Mouse (Mus musculus): ENCODE data around the gene Prdm5. TPM values are rescaled to one million over a fixed set of nuclear protein-coding genes. Genes with fewer than 3 reads are reported as not detected.

Gene Prdm5
- polyA plus RNA-seq, 1 experiment: 37.6 TPM

- Histone ChIP-seq H3K4me1 (ENCODE audit: control insufficient read depth, insufficient read depth, low read length) (no peaks in the 10 kb centered on the region), H3K27ac (ENCODE audit: insufficient read depth, low read length) (no peak overlapping the region), H3K4me3 (ENCODE audit: insufficient read depth, low read length) (no peak overlapping the region)
- TF ChIP-seq CTCF (IDR thresholded peaks at IDR 0.05; ENCODE audit: borderline replicate concordance, insufficient read depth, low read length) (no peak), POLR2A (IDR thresholded peaks at IDR 0.05; ENCODE audit: low read depth, low read length) (no peak)
These were observed 12.9 kb upstream of the Prdm5 start for GRCm38 (mm10) chr6:65765752-65766397.

GRCm38 (mm10) chr6:65767911-65768310 is 10.9 kb upstream of the Prdm5 start:
- Histone ChIP-seq H3K27ac (ENCODE audit: insufficient read depth, low read length) (no peak overlapping the region), H3K4me3 (ENCODE audit: insufficient read depth, low read length) (no peak overlapping the region), H3K4me1 (ENCODE audit: control insufficient read depth, insufficient read depth, low read length) (no peaks in the 10 kb centered on the region)
- TF ChIP-seq POLR2A (IDR thresholded peaks at IDR 0.05; ENCODE audit: low read depth, low read length): no peak
- TF ChIP-seq CTCF (IDR thresholded peaks at IDR 0.05; ENCODE audit: borderline replicate concordance, insufficient read depth, low read length): no peak

- TF ChIP-seq CTCF (IDR thresholded peaks at IDR 0.05; ENCODE audit: borderline replicate concordance, insufficient read depth, low read length) (no peak), POLR2A (IDR thresholded peaks at IDR 0.05; ENCODE audit: low read depth, low read length) (no peak)
- H3K4me1 ChIP-seq (ENCODE audit: control insufficient read depth, insufficient read depth, low read length): no peaks in the 10 kb centered on the region
- H3K27ac ChIP-seq (ENCODE audit: insufficient read depth, low read length): no peak overlapping the region
- H3K4me3 ChIP-seq (ENCODE audit: insufficient read depth, low read length): no peak overlapping the region
These were observed 5.2 kb upstream of the Prdm5 start for GRCm38 (mm10) chr6:65773566-65773965.

- TF ChIP-seq POLR2A (IDR thresholded peaks at IDR 0.05; ENCODE audit: low read depth, low read length): no peak
- TF ChIP-seq CTCF (IDR thresholded peaks at IDR 0.05; ENCODE audit: borderline replicate concordance, insufficient read depth, low read length): no peak
- H3K4me1 ChIP-seq (ENCODE audit: control insufficient read depth, insufficient read depth, low read length): no peaks in the 10 kb centered on the region
- H3K27ac ChIP-seq (ENCODE audit: insufficient read depth, low read length): no peak overlapping the region
- H3K4me3 ChIP-seq (ENCODE audit: insufficient read depth, low read length): peak overlapping the region; percentile 76
These were observed 973 bp downstream of the Prdm5 start for GRCm38 (mm10) chr6:65779689-65780233.

GRCm38 (mm10) chr6:65781441-65781840 is 2.7 kb downstream of the Prdm5 start:
- Histone ChIP-seq H3K4me1 (ENCODE audit: control insufficient read depth, insufficient read depth, low read length) (no peaks in the 10 kb centered on the region), H3K27ac (ENCODE audit: insufficient read depth, low read length) (no peak overlapping the region), H3K4me3 (ENCODE audit: insufficient read depth, low read length) (no peak overlapping the region)
- TF ChIP-seq POLR2A (IDR thresholded peaks at IDR 0.05; ENCODE audit: low read depth, low read length) (no peak), CTCF (IDR thresholded peaks at IDR 0.05; ENCODE audit: borderline replicate concordance, insufficient read depth, low read length) (no peak)

GRCm38 (mm10) chr6:65783670-65784069 is 4.9 kb downstream of the Prdm5 start:
- Histone ChIP-seq H3K27ac (ENCODE audit: insufficient read depth, low read length) (no peak overlapping the region), H3K4me1 (ENCODE audit: control insufficient read depth, insufficient read depth, low read length) (no peaks in the 10 kb centered on the region), H3K4me3 (ENCODE audit: insufficient read depth, low read length) (no peak overlapping the region)
- no peak for TF ChIP-seq POLR2A (IDR thresholded peaks at IDR 0.05; ENCODE audit: low read depth, low read length)
- TF ChIP-seq CTCF (IDR thresholded peaks at IDR 0.05; ENCODE audit: borderline replicate concordance, insufficient read depth, low read length): no peak

GRCm38 (mm10) chr6:65792923-65793322 is 14.1 kb downstream of the Prdm5 start:
- no peak overlapping the region for H3K4me3 ChIP-seq (ENCODE audit: insufficient read depth, low read length)
- TF ChIP-seq CTCF (IDR thresholded peaks at IDR 0.05; ENCODE audit: borderline replicate concordance, insufficient read depth, low read length): no peak
- no peak for TF ChIP-seq POLR2A (IDR thresholded peaks at IDR 0.05; ENCODE audit: low read depth, low read length)
- H3K4me1 ChIP-seq (ENCODE audit: control insufficient read depth, insufficient read depth, low read length): no peaks in the 10 kb centered on the region
- H3K27ac ChIP-seq (ENCODE audit: insufficient read depth, low read length): no peak overlapping the region

- Histone ChIP-seq H3K4me3 (ENCODE audit: insufficient read depth, low read length) (no peak overlapping the region), H3K4me1 (ENCODE audit: control insufficient read depth, insufficient read depth, low read length) (no peaks in the 10 kb centered on the region), H3K27ac (ENCODE audit: insufficient read depth, low read length) (peak overlapping the region; percentile 8; the same call in 1 of the 2 replicates)
- TF ChIP-seq POLR2A (IDR thresholded peaks at IDR 0.05; ENCODE audit: low read depth, low read length) (no peak), CTCF (IDR thresholded peaks at IDR 0.05; ENCODE audit: borderline replicate concordance, insufficient read depth, low read length) (no peak)
These were observed 17.8 kb downstream of the Prdm5 start for GRCm38 (mm10) chr6:65796552-65796951.

GRCm38 (mm10) chr6:65797276-65797675 is 18.5 kb downstream of the Prdm5 start:
- no peaks in the 10 kb centered on the region for H3K4me1 ChIP-seq (ENCODE audit: control insufficient read depth, insufficient read depth, low read length)
- no peak overlapping the region for H3K4me3 ChIP-seq (ENCODE audit: insufficient read depth, low read length)
- TF ChIP-seq CTCF (IDR thresholded peaks at IDR 0.05; ENCODE audit: borderline replicate concordance, insufficient read depth, low read length): no peak
- no peak for TF ChIP-seq POLR2A (IDR thresholded peaks at IDR 0.05; ENCODE audit: low read depth, low read length)

GRCm38 (mm10) chr6:65798390-65798789 is 19.6 kb downstream of the Prdm5 start:
- Histone ChIP-seq H3K4me1 (ENCODE audit: control insufficient read depth, insufficient read depth, low read length) (no peaks in the 10 kb centered on the region), H3K4me3 (ENCODE audit: insufficient read depth, low read length) (no peak overlapping the region), H3K27ac (ENCODE audit: insufficient read depth, low read length) (no peak overlapping the region)
- TF ChIP-seq POLR2A (IDR thresholded peaks at IDR 0.05; ENCODE audit: low read depth, low read length) (no peak), CTCF (IDR thresholded peaks at IDR 0.05; ENCODE audit: borderline replicate concordance, insufficient read depth, low read length) (no peak)

More at GRCm38 (mm10) chr6:65797276-65797675, 18.5 kb downstream of the Prdm5 start:
- H3K27ac ChIP-seq (ENCODE audit: insufficient read depth, low read length): no peak overlapping the region
